Mouse (Mus musculus) right cerebral cortex, adult 2 months (tissue): ENCODE results near the gene Hoxd3.

Source experiments
- DNase-seq, 2 experiments: peaks; one replicate each; pipeline ENCODE4 v3.0.0; 2021 to 2022; ENCODE audit warnings: low spot score in 2 of 2

Hoxd3 gene

GRCm38 (mm10) chr2:74730331-74730730, 18.6 kb downstream of the Hoxd3 start:
- no peak for DNase-seq

- DNase-seq, result no peak
These were observed 19.3 kb downstream of the Hoxd3 start for GRCm38 (mm10) chr2:74731055-74731454.

- no peak for DNase-seq
These were observed 20.2 kb downstream of the Hoxd3 start for GRCm38 (mm10) chr2:74731799-74732512.

- no peak for DNase-seq
These were observed 21.0 kb downstream of the Hoxd3 start for GRCm38 (mm10) chr2:74732513-74733316.

- no peak for DNase-seq
These were observed 21.6 kb downstream of the Hoxd3 start for GRCm38 (mm10) chr2:74733317-74733661.

- no peak for DNase-seq
These were observed 22.0 kb downstream of the Hoxd3 start for GRCm38 (mm10) chr2:74733765-74734164.

- DNase-seq, result no peak
These were observed 22.7 kb downstream of the Hoxd3 start for GRCm38 (mm10) chr2:74734451-74734850.

- DNase-seq, result no peak
These were observed 23.5 kb downstream of the Hoxd3 start for GRCm38 (mm10) chr2:74734996-74735811.

- DNase-seq, result no peak
These were observed 24.3 kb downstream of the Hoxd3 start for GRCm38 (mm10) chr2:74735851-74736687.

- DNase-seq, result no peak
These were observed 25.2 kb downstream of the Hoxd3 start for GRCm38 (mm10) chr2:74736688-74737577.

GRCm38 (mm10) chr2:74737578-74738070, 25.9 kb downstream of the Hoxd3 start:
- no peak for DNase-seq

GRCm38 (mm10) chr2:74738623-74739475, 27.1 kb downstream of the Hoxd3 start:
- no peak for DNase-seq

- DNase-seq, result no peak
These were observed 27.7 kb downstream of the Hoxd3 start for GRCm38 (mm10) chr2:74739476-74739800.

- DNase-seq, result no peak
These were observed 28.1 kb downstream of the Hoxd3 start for GRCm38 (mm10) chr2:74739869-74740268.

- no peak for DNase-seq
These were observed 28.8 kb downstream of the Hoxd3 start for GRCm38 (mm10) chr2:74740311-74741091.

- DNase-seq, result no peak
These were observed 29.7 kb downstream of the Hoxd3 start for GRCm38 (mm10) chr2:74741252-74741978.

GRCm38 (mm10) chr2:74741979-74742277, 30.2 kb downstream of the Hoxd3 start:
- DNase-seq, result no peak
